1 mouse cellular context compared by ENCODE assay signal in genomic region chr10:81020207-81020606, GRCm38 (mm10).
TF ChIP-seq lines count a peak whose summit lies in the region.

No protein-coding gene starts in this region.

TF ChIP-seq in myocyte, 11 proteins besides CTCF, POLR2A, EP300 and RAD21 (continued from another document):
- TF ChIP-seq POLR2AphosphoS2 (IDR thresholded peaks at IDR 0.05; ENCODE audit: insufficient read length, low read depth) (no peak), MYOD1 (IDR thresholded peaks at IDR 0.05; ENCODE audit: control insufficient read depth in 1 of 3, insufficient read length in 2 of 3, low read depth in 2 of 3) (no peak), CEBPB (IDR thresholded peaks at IDR 0.05; ENCODE audit: insufficient read depth, poor library complexity, severe bottlenecking) (no peak), SRF (IDR thresholded peaks at IDR 0.05; ENCODE audit: control insufficient read depth, insufficient read length, low read depth) (no peak), TCF12 (IDR thresholded peaks at IDR 0.05; ENCODE audit: insufficient read depth, poor library complexity, severe bottlenecking) (no peak), MAX (IDR thresholded peaks at IDR 0.05; ENCODE audit: low read depth) (no peak), USF1 (IDR thresholded peaks at IDR 0.05; ENCODE audit: low read depth) (no peak)
